Mouse (Mus musculus) bone marrow, adult 2 months (tissue): ENCODE measurements around the gene Ctnnd1.

Source experiments
- CTCF ChIP-seq: fragments of 200-500 bp; IDR thresholded peaks from 2 replicates; pipeline ENCODE4 v1.5.1; 2011; ENCODE audit warnings: low read length, control low read depth; ENCODE audit not compliant: control insufficient read depth, insufficient read depth
- POLR2A ChIP-seq: fragments of 200-500 bp; IDR thresholded peaks from 2 replicates; pipeline ENCODE4 v1.6.1; 2011; ENCODE audit warnings: low read depth, mild to moderate bottlenecking, control low read depth, low read length, borderline replicate concordance; ENCODE audit not compliant: control insufficient read depth

DNA sequence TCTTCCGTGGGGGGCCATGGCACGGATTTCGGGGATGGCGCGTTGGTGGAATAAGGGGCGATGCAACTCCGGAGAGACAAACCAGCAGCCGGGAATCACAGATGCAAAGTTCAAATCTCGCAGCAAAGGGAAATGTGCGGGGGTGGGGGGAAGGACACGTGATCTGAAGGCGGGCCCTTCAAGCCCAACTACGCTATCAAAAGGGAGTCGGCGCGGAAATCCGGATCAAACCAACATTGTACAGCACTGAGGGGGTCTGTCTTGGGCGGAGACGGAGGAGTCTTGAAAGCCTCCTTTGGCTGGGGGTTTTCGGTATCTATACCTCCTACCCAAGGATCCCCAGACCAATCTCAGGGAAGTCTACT is 20.0 kb upstream of the Ctnnd1 start, which contains the start of gene Selenoh:
- TF ChIP-seq CTCF (no peak), POLR2A (0 out of 2 replicates have a peak, but pooled peaks have one; percentile 5)
